Mouse (Mus musculus) brown adipose tissue, adult 24 weeks (tissue): ENCODE results near the gene Gm17087. TPM values are rescaled to one million over a fixed set of nuclear protein-coding genes. Genes with fewer than 3 reads are reported as not detected.

Experiments
- H3K27ac ChIP-seq: fragments of 200-500 bp; replicated peaks from 2 replicates; pipeline ENCODE4 v1.5.1; 2012; ENCODE audit warnings: low read depth, mild to moderate bottlenecking, low read length
- H3K4me1 ChIP-seq: fragments of 200-500 bp; 2 replicates; pipeline ENCODE4 v1.6.1; 2012; ENCODE audit warnings: low read length, mixed read lengths; ENCODE audit not compliant: control insufficient read depth, insufficient read depth, insufficient read length
- H3K4me3 ChIP-seq: fragments of 200-500 bp; 2 replicates; pipeline ENCODE4 v1.5.1; 2012; ENCODE audit warnings: low read depth, mild to moderate bottlenecking, low read length, moderate library complexity; ENCODE audit not compliant: insufficient read depth
- polyA plus RNA-seq: library from polyadenylated mRNA; stranded (reverse); fragments of >200 nt; gene quantifications from 2 replicates; pipeline ENCODE4 v1.2.4, GENCODE M21; 2012; ENCODE audit not compliant: missing spikeins, insufficient read depth, insufficient read length

Gm17087 gene
- not detected in 2 replicates for polyA plus RNA-seq

DNA sequence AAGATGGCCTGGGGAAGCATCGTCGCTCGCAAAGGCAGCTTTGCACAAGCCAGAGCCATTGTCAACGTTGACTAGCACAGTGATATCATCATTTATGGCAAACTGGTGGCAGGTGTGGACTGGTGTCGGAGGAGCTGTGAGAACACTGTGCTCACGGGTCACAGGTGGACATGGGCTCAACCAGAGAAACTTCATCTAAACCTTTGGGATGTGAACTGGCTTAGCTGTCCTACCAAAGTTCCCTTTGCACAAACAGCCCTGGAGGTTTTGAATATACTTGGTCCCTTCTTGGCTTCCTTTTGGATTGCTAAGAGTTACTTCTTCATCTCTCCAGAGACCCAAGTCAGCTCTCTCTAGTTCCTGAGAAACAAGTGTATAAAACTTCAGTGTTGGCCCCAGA is at the start of gene Gm17087:
TSS of gene Gm17087 (minus strand) at position 101 of the 400 bp plus-strand sequence.
- Histone ChIP-seq H3K27ac (no peak within 1 kb of the TSS), H3K4me1 (no peaks in the 10 kb centered on the region), H3K4me3 (no peak within 1 kb of the TSS)

DNA sequence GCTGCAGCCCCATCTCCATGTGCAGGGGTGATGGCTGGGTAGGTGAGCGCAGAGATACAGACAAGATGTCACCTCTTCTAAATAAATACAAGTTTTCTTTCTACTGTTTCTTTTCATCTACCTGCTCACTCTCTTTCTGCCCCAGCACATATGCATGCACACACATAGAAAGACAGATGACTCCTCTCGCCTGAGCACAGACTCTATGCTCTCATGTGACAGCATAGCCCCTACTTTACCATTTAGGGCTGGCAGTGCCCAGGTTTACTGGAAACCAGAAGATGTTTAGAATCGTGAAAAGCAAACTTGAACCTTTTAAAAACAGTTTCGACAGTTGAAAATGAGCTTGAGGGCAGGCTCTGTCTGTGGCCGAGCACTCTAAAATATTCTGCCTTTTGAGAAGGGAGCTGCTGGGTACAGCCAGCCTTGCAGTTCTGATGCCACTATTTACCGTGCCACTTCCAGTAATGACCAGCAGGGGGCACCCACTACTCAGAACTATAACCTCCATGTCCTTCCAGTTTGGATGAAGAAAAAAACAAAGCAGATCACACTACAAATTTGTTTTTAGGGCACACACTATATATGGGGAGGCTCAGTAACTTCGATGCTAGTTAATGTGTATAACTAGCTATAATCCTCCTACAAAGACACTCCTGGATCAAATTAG is 47.3 kb upstream of the Gm17087 start:
- Histone ChIP-seq H3K4me3 (no peak overlapping the region), H3K27ac (no peak overlapping the region)

DNA sequence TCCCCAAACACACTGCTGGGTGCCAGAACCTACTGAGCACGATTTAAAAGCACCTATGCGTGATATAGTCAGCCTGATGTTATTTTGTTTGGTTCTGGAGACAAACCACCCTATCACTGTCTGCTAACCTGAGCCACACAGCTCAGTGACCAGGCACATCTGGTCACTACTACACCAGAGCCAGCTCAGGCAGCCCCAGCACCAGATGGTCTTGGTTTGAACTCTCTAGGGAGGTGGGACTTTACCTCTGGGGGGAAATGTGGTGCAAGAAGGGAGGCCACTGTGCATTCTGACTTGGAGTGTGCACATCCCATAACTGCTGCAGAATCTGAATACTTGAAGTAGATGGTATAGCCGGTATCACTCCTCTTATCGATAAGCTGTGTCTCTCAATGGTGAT is 45.2 kb upstream of the Gm17087 start:
- H3K4me3 ChIP-seq = no peak overlapping the region
- H3K27ac ChIP-seq = no peak overlapping the region
- H3K4me1 ChIP-seq = no peaks in the 10 kb centered on the region

More for the DNA sequence above, 47.3 kb upstream of the Gm17087 start:
- H3K4me1 ChIP-seq = no peaks in the 10 kb centered on the region

DNA sequence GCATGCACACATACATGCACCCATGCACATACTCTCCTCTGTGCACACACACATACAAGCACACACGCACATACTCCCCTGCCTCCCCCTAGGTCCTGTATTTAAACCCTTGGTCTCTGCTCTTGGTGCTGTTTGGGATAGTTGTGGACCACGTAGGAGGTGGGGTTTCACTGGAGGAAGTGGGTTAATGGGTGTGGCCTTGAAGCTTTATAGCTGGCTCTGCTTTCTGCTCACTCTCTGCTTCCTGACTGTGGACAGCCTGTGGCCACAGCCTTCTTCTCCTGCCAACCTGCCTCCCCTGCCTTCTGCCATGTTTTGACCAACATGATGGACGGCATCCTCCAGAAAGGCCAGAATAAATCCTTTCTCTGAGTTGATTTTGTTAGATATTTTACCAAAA is 39.9 kb upstream of the Gm17087 start:
- H3K4me3 ChIP-seq = no peak overlapping the region
- H3K27ac ChIP-seq = no peak overlapping the region
- no peaks in the 10 kb centered on the region for H3K4me1 ChIP-seq

DNA sequence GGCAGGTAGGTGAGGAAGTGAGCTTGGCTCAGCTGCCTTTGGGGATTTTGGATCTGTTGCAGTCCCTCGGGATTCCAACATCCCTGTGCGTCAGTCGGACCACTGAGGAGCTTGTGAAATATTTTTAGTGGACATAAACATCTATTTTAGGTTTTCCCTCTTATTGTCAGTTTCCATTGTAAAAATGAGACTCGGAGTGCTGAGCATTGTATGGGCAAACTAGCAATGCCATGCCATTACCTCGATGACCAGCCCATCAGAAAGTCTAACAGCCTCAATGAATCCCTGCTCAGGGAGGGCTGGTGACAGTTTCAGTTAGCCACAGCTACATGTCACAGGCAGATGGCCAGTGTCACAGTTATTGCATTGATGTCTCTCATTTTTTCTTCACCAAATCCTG is 39.2 kb upstream of the Gm17087 start:
- Histone ChIP-seq H3K4me3 (no peak overlapping the region), H3K4me1 (no peaks in the 10 kb centered on the region), H3K27ac (no peak overlapping the region)

DNA sequence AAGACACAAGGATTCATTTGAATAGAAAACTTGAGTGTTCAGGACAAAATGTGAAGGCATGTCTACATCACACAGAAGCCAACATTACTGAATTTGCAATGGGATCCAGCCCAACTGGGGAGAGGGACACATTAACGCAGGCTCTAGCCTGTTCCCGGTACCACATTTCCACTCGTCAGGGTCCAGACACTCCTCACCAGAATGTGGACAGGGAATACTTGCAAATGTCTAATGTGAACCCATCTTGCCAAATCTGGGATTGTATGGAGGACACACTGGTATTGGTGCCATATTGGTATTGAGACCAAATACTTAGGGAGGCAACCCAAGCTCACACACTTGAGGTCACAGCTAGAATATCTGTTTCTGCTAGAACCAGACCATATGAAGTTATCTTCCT is 36.2 kb upstream of the Gm17087 start:
- no peak overlapping the region for H3K27ac ChIP-seq
- no peak overlapping the region for H3K4me3 ChIP-seq
- H3K4me1 ChIP-seq = no peaks in the 10 kb centered on the region

DNA sequence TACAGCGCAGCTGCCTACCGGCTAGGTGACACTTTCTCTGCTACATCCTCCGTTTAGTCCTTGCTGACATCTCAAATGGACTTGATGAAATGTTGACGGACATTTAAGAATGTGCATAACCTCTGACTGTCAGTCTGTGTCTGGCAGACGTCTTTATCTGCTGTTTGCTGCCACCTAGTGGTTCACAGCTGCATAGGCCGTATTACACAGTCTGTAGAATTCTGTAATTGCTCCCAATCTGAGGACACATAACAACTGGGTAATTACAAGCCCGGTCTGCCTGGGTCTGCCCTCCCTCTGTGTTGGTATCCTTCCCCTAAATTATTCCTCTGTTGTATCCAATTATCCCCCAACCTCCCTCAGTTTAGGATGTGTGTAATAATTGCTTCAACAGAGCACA is 31.0 kb upstream of the Gm17087 start:
- Histone ChIP-seq H3K4me3 (no peak overlapping the region), H3K4me1 (no peaks in the 10 kb centered on the region), H3K27ac (no peak overlapping the region)

- Histone ChIP-seq H3K4me1 (no peaks in the 10 kb centered on the region), H3K27ac (no peak overlapping the region), H3K4me3 (no peak overlapping the region)
Measured at GRCm38 (mm10) chr17:8592427-8593277, 25.9 kb upstream of the Gm17087 start.

- no peak overlapping the region for H3K27ac ChIP-seq
- no peak overlapping the region for H3K4me3 ChIP-seq
- H3K4me1 ChIP-seq = no peaks in the 10 kb centered on the region
Measured at GRCm38 (mm10) chr17:8581579-8581978, 14.8 kb upstream of the Gm17087 start.

DNA sequence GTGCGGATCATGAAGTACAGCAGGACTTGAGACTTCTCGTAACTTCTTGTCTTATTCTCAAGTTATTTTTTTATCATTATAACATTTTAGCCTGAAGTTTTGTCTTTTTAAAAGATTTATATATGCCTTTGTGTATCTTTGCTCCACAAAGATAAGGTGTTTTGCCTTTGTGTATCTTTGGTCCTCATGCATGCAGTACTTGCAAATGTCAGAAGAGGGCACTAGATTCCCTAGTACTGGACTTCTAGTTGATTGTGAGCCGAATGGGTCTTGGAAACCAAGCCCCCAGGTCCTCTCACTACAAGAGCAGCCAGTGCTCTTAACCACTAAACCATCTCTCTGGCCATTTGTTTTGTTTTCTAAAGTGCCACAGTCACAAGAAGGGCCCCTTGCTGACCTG is 13.6 kb upstream of the Gm17087 start:
- Histone ChIP-seq H3K27ac (no peak overlapping the region), H3K4me1 (no peaks in the 10 kb centered on the region), H3K4me3 (no peak overlapping the region)

- no peaks in the 10 kb centered on the region for H3K4me1 ChIP-seq
- H3K4me3 ChIP-seq = no peak overlapping the region
- H3K27ac ChIP-seq = no peak overlapping the region
Measured at GRCm38 (mm10) chr17:8573542-8574260, 7.0 kb upstream of the Gm17087 start.

- H3K4me3 ChIP-seq = no peak overlapping the region
Measured at GRCm38 (mm10) chr17:8562886-8563280, 3.9 kb downstream of the Gm17087 start.

DNA sequence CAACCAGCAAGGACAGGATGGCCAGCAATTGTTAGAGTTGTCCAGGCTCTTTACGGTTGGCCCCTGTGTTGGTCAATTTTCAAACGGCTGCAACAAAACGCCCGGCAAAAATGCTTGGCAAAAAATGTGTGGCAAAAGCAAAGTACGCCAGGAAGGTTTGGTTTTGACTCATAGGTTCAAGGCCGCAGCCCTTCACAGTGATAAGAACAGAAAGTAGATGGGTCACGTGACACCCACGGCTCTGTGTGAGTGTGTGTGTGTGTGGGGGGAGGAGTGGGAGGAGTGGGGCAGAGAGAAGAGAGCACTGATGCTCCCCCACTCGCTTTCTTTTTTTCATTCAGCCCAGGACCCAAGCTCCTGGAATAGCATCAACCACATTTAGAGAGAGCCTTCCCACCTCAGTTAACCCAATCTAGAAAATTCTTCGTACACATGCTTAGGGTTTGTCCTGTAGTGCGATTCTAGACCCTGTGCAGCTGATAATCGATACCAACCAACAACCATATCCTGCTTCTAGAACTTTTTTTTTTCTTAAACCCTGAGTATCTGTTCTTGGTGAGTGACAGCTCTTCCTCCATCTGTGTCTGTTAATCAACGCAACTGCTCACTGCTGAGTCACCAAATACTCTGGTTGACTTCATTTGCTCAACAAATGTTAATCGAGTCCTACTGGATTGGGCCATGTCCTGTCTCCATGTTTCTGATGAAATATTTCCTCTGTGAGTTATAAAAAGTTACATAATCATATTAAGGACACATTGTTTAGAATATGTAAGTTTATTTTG is 4.5 kb downstream of the Gm17087 start:
- Histone ChIP-seq H3K4me3 (no peak overlapping the region), H3K4me1 (no peaks in the 10 kb centered on the region), H3K27ac (no peak overlapping the region)

More at GRCm38 (mm10) chr17:8562886-8563280, 3.9 kb downstream of the Gm17087 start:
- H3K4me1 ChIP-seq = no peaks in the 10 kb centered on the region
- no peak overlapping the region for H3K27ac ChIP-seq

DNA sequence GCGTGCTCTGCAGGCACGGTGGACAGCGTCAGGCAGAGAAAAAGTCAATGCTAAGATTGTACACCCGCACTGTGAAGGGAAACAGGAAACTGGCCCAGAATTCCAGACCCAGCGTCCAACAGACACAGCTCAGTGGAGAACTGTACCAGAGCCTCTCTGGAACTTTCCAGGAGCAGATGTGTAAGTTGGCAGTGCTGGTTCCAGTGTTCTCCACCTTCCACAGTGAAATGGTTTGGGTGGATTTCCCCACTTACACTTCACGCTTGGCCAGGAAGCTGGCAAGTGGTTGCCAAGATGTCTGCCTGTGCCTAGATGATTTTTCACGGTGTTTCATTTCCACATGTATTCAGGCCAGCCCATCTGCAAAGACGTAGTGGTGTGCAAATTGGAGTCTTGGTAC is 8.8 kb downstream of the Gm17087 start:
- no peak overlapping the region for H3K27ac ChIP-seq
- H3K4me1 ChIP-seq = no peaks in the 10 kb centered on the region
- no peak overlapping the region for H3K4me3 ChIP-seq

- Histone ChIP-seq H3K4me1 (no peaks in the 10 kb centered on the region), H3K27ac (no peak overlapping the region), H3K4me3 (no peak overlapping the region)
Measured at GRCm38 (mm10) chr17:8556223-8556622, 10.5 kb downstream of the Gm17087 start.
